Mouse (Mus musculus) liver, embryonic 12.5 days (tissue): Measurements from ENCODE around the gene Pigk. TPM values are rescaled to one million over a fixed set of nuclear protein-coding genes. Genes with fewer than 3 reads are reported as not detected.

Source experiments
- ATAC-seq: fragments of 200-750 bp; cut with Nextera tagmentation; 2 replicates; pipeline ENCODE4 v1.8.0; 2017; ENCODE audit warnings: moderate number of reproducible peaks, mild to moderate bottlenecking, moderate library complexity
- H3K27ac ChIP-seq: fragments of 300-500 bp; sonication (generic); 2 replicates; pipeline ENCODE4 v1.5.1; 2016; ENCODE audit warnings: mild to moderate bottlenecking
- H3K27me3 ChIP-seq: fragments of 300-500 bp; sonication (generic); replicated peaks from 2 replicates; pipeline ENCODE4 v1.6.1; 2016; ENCODE audit warnings: mild to moderate bottlenecking, moderate library complexity
- H3K36me3 ChIP-seq: fragments of 300-500 bp; sonication (generic); 2 replicates; pipeline ENCODE4 v1.6.1; 2016; ENCODE audit warnings: mild to moderate bottlenecking, moderate library complexity
- H3K4me1 ChIP-seq: fragments of 300-500 bp; sonication (generic); 2 replicates; pipeline ENCODE4 v1.6.1; 2016
- H3K4me2 ChIP-seq: fragments of 300-500 bp; sonication (generic); 2 replicates; pipeline ENCODE4 v1.6.1; 2016; ENCODE audit warnings: mild to moderate bottlenecking, moderate library complexity
- H3K4me3 ChIP-seq: fragments of 300-500 bp; sonication (generic); 2 replicates; pipeline ENCODE4 v1.5.1; 2016; ENCODE audit warnings: mild to moderate bottlenecking, moderate library complexity
- H3K9ac ChIP-seq: fragments of 300-500 bp; sonication (generic); 2 replicates; pipeline ENCODE4 v1.6.1; 2016; ENCODE audit warnings: mild to moderate bottlenecking, moderate library complexity
- H3K9me3 ChIP-seq: fragments of 300-500 bp; sonication (generic); replicated peaks from 2 replicates; pipeline ENCODE4 v1.6.1; 2016; ENCODE audit warnings: mild to moderate bottlenecking, moderate library complexity
- WGBS: fragments of 180-500 bp; shearing (Covaris S2); methylation state at CpG from one replicate; pipeline ENCODE4 v1.1.7; 2016; ENCODE audit not compliant: insufficient replicate concordance; 5-methylcytosine and 5-hydroxymethylcytosine counted together
- polyA plus RNA-seq: library from polyadenylated mRNA; unstranded; fragments of >200 nt; fragmentation: Nextera tagmentation; extraction: Ambion mirVana; gene quantifications from 2 replicates; pipeline ENCODE4 v1.2.1, GENCODE M21; 2016

Gene Pigk
- polyA plus RNA-seq, 1 experiment from 2014 or later: 34.5 TPM

- 59% methylated on average over 3 of the region's 3 CpGs for WGBS
- H3K4me3 ChIP-seq: no peak overlapping the region
- H3K36me3 ChIP-seq: no peaks in the 10 kb centered on the region
- no peak for ATAC-seq
- H3K9me3 ChIP-seq: no peaks in the 10 kb centered on the region
- H3K9ac ChIP-seq: no peak overlapping the region
- no peak overlapping the region for H3K4me2 ChIP-seq
- H3K27me3 ChIP-seq: no peaks in the 10 kb centered on the region
- no peak overlapping the region for H3K27ac ChIP-seq
- peaks cover 47% of the 10 kb centered on the region for H3K4me1 ChIP-seq
Measured at GRCm38 (mm10) chr3:152931354-152931753, 217.5 kb downstream of the Pigk start.

GRCm38 (mm10) chr3:152932096-152932495 is 218.2 kb downstream of the Pigk start:
- H3K27me3 ChIP-seq: no peaks in the 10 kb centered on the region
- no peak overlapping the region for H3K4me2 ChIP-seq
- 41% methylated on average over 4 of the region's 4 CpGs for WGBS
- ATAC-seq: no peak
- no peaks in the 10 kb centered on the region for H3K36me3 ChIP-seq
- no peak overlapping the region for H3K9ac ChIP-seq
- peaks cover 50% of the 10 kb centered on the region for H3K4me1 ChIP-seq
- no peak overlapping the region for H3K27ac ChIP-seq
- H3K4me3 ChIP-seq: no peak overlapping the region
- no peaks in the 10 kb centered on the region for H3K9me3 ChIP-seq

- no peak for ATAC-seq
Measured at GRCm38 (mm10) chr3:152932544-152932943, 218.6 kb downstream of the Pigk start.

GRCm38 (mm10) chr3:152933737-152934136 is 219.8 kb downstream of the Pigk start:
- 80% methylated on average over 3 of the region's 3 CpGs for WGBS
- no peaks in the 10 kb centered on the region for H3K27me3 ChIP-seq
- H3K36me3 ChIP-seq: no peaks in the 10 kb centered on the region
- no peak overlapping the region for H3K27ac ChIP-seq
- no peak overlapping the region for H3K4me3 ChIP-seq
- peaks cover 44% of the 10 kb centered on the region for H3K4me1 ChIP-seq
- no peaks in the 10 kb centered on the region for H3K9me3 ChIP-seq
- no peak overlapping the region for H3K9ac ChIP-seq
- ATAC-seq: no peak
- H3K4me2 ChIP-seq: no peak overlapping the region

More at GRCm38 (mm10) chr3:152932544-152932943, 218.6 kb downstream of the Pigk start:
- H3K36me3 ChIP-seq: no peaks in the 10 kb centered on the region
- H3K27me3 ChIP-seq: no peaks in the 10 kb centered on the region
- H3K9me3 ChIP-seq: no peaks in the 10 kb centered on the region
- WGBS: 48% methylated on average over 2 of the region's 2 CpGs
- no peak overlapping the region for H3K4me2 ChIP-seq
- H3K27ac ChIP-seq: no peak overlapping the region
- no peak overlapping the region for H3K9ac ChIP-seq
- no peak overlapping the region for H3K4me3 ChIP-seq
- peaks cover 50% of the 10 kb centered on the region for H3K4me1 ChIP-seq

- 51% methylated on average over 3 of the region's 3 CpGs for WGBS
- peaks cover 25% of the 10 kb centered on the region; the same call in 1 of the 2 replicates for H3K4me1 ChIP-seq
- H3K27ac ChIP-seq: no peak overlapping the region
- H3K9ac ChIP-seq: no peak overlapping the region
- H3K27me3 ChIP-seq: no peaks in the 10 kb centered on the region
- H3K4me3 ChIP-seq: no peak overlapping the region
- no peaks in the 10 kb centered on the region for H3K9me3 ChIP-seq
- H3K36me3 ChIP-seq: no peaks in the 10 kb centered on the region
- peak; percentile 58; the same call in 1 of the 2 replicates for ATAC-seq
- no peak overlapping the region for H3K4me2 ChIP-seq
Measured at GRCm38 (mm10) chr3:152936313-152936712, 222.4 kb downstream of the Pigk start.

- Histone ChIP-seq H3K4me3 (no peak overlapping the region), H3K27me3 (no peaks in the 10 kb centered on the region), H3K36me3 (no peaks in the 10 kb centered on the region), H3K9ac (no peak overlapping the region), H3K4me1 (peaks cover 11% of the 10 kb centered on the region; the same call in 1 of the 2 replicates), H3K4me2 (no peak overlapping the region), H3K27ac (no peak overlapping the region), H3K9me3 (no peaks in the 10 kb centered on the region)
- ATAC-seq: no peak
- WGBS: 58% methylated on average over 5 of the region's 5 CpGs
Measured at GRCm38 (mm10) chr3:152941671-152942070, 227.8 kb downstream of the Pigk start.

GRCm38 (mm10) chr3:152942985-152943384 is 229.1 kb downstream of the Pigk start:
- WGBS: 47% methylated on average over 11 of the region's 11 CpGs
- no peak overlapping the region for H3K27ac ChIP-seq
- no peaks in the 10 kb centered on the region for H3K9me3 ChIP-seq
- H3K9ac ChIP-seq: no peak overlapping the region
- H3K4me1 ChIP-seq: peaks cover 10% of the 10 kb centered on the region; the same call in 1 of the 2 replicates
- no peaks in the 10 kb centered on the region for H3K27me3 ChIP-seq
- H3K36me3 ChIP-seq: no peaks in the 10 kb centered on the region
- H3K4me3 ChIP-seq: no peak overlapping the region
- H3K4me2 ChIP-seq: no peak overlapping the region
- peak; percentile 71 for ATAC-seq

- no peak overlapping the region for H3K4me3 ChIP-seq
- H3K9ac ChIP-seq: no peak overlapping the region
- no peak for ATAC-seq
- no peaks in the 10 kb centered on the region for H3K9me3 ChIP-seq
- H3K27ac ChIP-seq: no peak overlapping the region
- no peaks in the 10 kb centered on the region for H3K36me3 ChIP-seq
- H3K27me3 ChIP-seq: no peaks in the 10 kb centered on the region
- H3K4me1 ChIP-seq: peaks cover 27% of the 10 kb centered on the region
- whole genome bisulfite sequencing: 85% methylated on average over 3 of the region's 3 CpGs
- H3K4me2 ChIP-seq: no peak overlapping the region
Measured at GRCm38 (mm10) chr3:152944766-152945165, 230.9 kb downstream of the Pigk start.

- H3K27ac ChIP-seq: no peak overlapping the region
- WGBS: 82% methylated on average over 11 of the region's 11 CpGs
- no peak overlapping the region for H3K4me2 ChIP-seq
- H3K4me1 ChIP-seq: peaks cover 48% of the 10 kb centered on the region
- H3K9ac ChIP-seq: no peak overlapping the region
- no peak for ATAC-seq
- H3K9me3 ChIP-seq: no peaks in the 10 kb centered on the region
- H3K4me3 ChIP-seq: no peak overlapping the region
- no peaks in the 10 kb centered on the region for H3K27me3 ChIP-seq
- no peaks in the 10 kb centered on the region for H3K36me3 ChIP-seq
Measured at GRCm38 (mm10) chr3:152947031-152947640, 233.2 kb downstream of the Pigk start.

- Histone ChIP-seq H3K4me2 (no peak overlapping the region), H3K36me3 (no peaks in the 10 kb centered on the region), H3K4me1 (peaks cover 45% of the 10 kb centered on the region), H3K9me3 (no peaks in the 10 kb centered on the region), H3K27me3 (no peaks in the 10 kb centered on the region), H3K27ac (no peak overlapping the region), H3K9ac (no peak overlapping the region), H3K4me3 (no peak overlapping the region)
- WGBS: 57% methylated on average over 7 of the region's 7 CpGs
- ATAC-seq: peak; percentile 51; the same call in 1 of the 2 replicates
Measured at GRCm38 (mm10) chr3:152948556-152948955, 234.7 kb downstream of the Pigk start.

GRCm38 (mm10) chr3:152949233-152949777 is 235.4 kb downstream of the Pigk start:
- H3K27ac ChIP-seq: no peak overlapping the region
- ATAC-seq: peak; percentile 43; the same call in 1 of the 2 replicates
- H3K9me3 ChIP-seq: no peaks in the 10 kb centered on the region
- H3K4me3 ChIP-seq: no peak overlapping the region
- H3K27me3 ChIP-seq: no peaks in the 10 kb centered on the region
- no peak overlapping the region for H3K9ac ChIP-seq
- 71% methylated on average over 15 of the region's 15 CpGs for WGBS
- H3K36me3 ChIP-seq: no peaks in the 10 kb centered on the region
- H3K4me1 ChIP-seq: peaks cover 45% of the 10 kb centered on the region
- no peak overlapping the region for H3K4me2 ChIP-seq

- H3K4me3 ChIP-seq: no peak overlapping the region
- H3K27ac ChIP-seq: peak overlapping the region; percentile 3; the same call in 1 of the 2 replicates
- H3K36me3 ChIP-seq: no peaks in the 10 kb centered on the region
- 20% methylated on average over 5 of the region's 5 CpGs for WGBS
- peaks cover 45% of the 10 kb centered on the region for H3K4me1 ChIP-seq
- no peaks in the 10 kb centered on the region for H3K27me3 ChIP-seq
- ATAC-seq: peak; percentile 56
- no peak overlapping the region for H3K9ac ChIP-seq
- 0 out of 2 replicates have a peak overlapping the region, but pooled peaks have one; percentile 3 for H3K4me2 ChIP-seq
- no peaks in the 10 kb centered on the region for H3K9me3 ChIP-seq
Measured at GRCm38 (mm10) chr3:152950299-152950698, 236.4 kb downstream of the Pigk start.
